Mouse (Mus musculus) embryonic fibroblast, embryonic 13.5 days (primary cell): Measurements from ENCODE around the gene Jhy.

Source experiments
- CTCF ChIP-seq: IDR thresholded peaks from 2 replicates; pipeline ENCODE4 v1.5.1; 2011; ENCODE audit warnings: mild to moderate bottlenecking, control low read depth, low read length, moderate library complexity, borderline replicate concordance; ENCODE audit not compliant: insufficient read depth
- POLR2A ChIP-seq: IDR thresholded peaks from 2 replicates; pipeline ENCODE4 v1.6.1; 2011; ENCODE audit warnings: low read depth, mild to moderate bottlenecking, control low read depth, low read length, moderate library complexity

DNA sequence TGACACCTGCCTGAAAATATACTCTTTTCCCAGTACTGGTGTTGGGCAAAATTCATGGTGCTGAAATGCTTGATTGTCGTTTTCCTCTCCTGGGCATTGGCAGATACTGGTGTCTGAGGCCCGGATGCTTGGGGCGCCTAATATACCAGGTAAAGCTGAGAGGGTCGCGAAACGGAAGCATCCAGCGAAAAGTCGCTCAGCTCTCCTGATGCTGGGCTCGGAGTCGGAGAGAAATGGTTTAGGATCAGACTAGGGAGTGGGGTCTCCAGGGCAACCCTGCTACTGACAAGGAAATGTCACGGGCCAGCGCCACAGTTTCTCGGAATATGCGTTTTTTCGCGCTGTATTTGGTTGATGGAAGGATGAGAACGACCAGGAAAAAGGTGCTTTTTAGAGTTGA lies 88.5 kb downstream of the Jhy start:
- TF ChIP-seq CTCF, result no peak
- TF ChIP-seq POLR2A, result no peak
